Mouse (Mus musculus) megakaryocyte, embryonic 14.5 days (primary cell): Measurements from ENCODE around the gene Gm43518.

Experiments
- FLI1 ChIP-seq: IDR thresholded peaks from 2 replicates; pipeline ENCODE4 v1.6.1; 2012; ENCODE audit warnings: low read length, inconsistent platforms, mixed read lengths
- GATA1 ChIP-seq: IDR thresholded peaks from 3 replicates; pipeline ENCODE4 v1.6.1; 2012; ENCODE audit warnings: mixed read lengths, low read length, inconsistent platforms, borderline replicate concordance

GRCm38 (mm10) chr5:123974179-123974485 is 46.9 kb downstream of the Gm43518 start:
- TF ChIP-seq FLI1 (no peak), GATA1 (no peak)
